Mouse (Mus musculus) kidney, embryonic 14.5 days (tissue): ENCODE data around the gene Rbm46. TPM values are rescaled to one million over a fixed set of nuclear protein-coding genes. Genes with fewer than 3 reads are reported as not detected.

Source experiments
- ATAC-seq: fragments of 200-750 bp; cut with Nextera tagmentation; 2 replicates; pipeline ENCODE4 v1.8.0; 2017; ENCODE audit warnings: moderate number of reproducible peaks, mild to moderate bottlenecking, moderate TSS enrichment, moderate library complexity; ENCODE audit not compliant: low FRiP score, low TSS enrichment
- H3K27ac ChIP-seq: fragments of 300-500 bp; sonication (generic); 2 replicates; pipeline ENCODE4 v1.5.1; 2014; ENCODE audit warnings: low read depth, mild to moderate bottlenecking, low read length, moderate library complexity, mixed read lengths
- H3K27me3 ChIP-seq: fragments of 300-500 bp; sonication (generic); 2 replicates; pipeline ENCODE4 v1.6.1; 2014; ENCODE audit warnings: mild to moderate bottlenecking, low read length; ENCODE audit not compliant: control insufficient read depth, insufficient read depth
- H3K36me3 ChIP-seq: fragments of 300-500 bp; sonication (generic); 2 replicates; pipeline ENCODE4 v1.6.1; 2014; ENCODE audit warnings: low read length, mixed read lengths; ENCODE audit not compliant: control insufficient read depth, insufficient read depth
- H3K4me1 ChIP-seq: fragments of 300-500 bp; sonication (generic); 2 replicates; pipeline ENCODE4 v1.6.1; 2014; ENCODE audit warnings: low read length, mixed read lengths; ENCODE audit not compliant: control insufficient read depth, insufficient read depth
- H3K4me2 ChIP-seq: fragments of 300-500 bp; sonication (generic); replicated peaks from 2 replicates; pipeline ENCODE4 v1.6.1; 2014; ENCODE audit warnings: low read depth, mild to moderate bottlenecking, low read length
- H3K4me3 ChIP-seq: fragments of 300-500 bp; sonication (generic); 2 replicates; pipeline ENCODE4 v1.5.1; 2014; ENCODE audit warnings: mild to moderate bottlenecking, low read length
- H3K9ac ChIP-seq: fragments of 300-500 bp; sonication (generic); 2 replicates; pipeline ENCODE4 v1.6.1; 2014; ENCODE audit warnings: low read depth, mild to moderate bottlenecking, low read length, moderate library complexity
- H3K9me3 ChIP-seq: fragments of 300-500 bp; sonication (generic); 2 replicates; pipeline ENCODE4 v1.6.1; 2016; ENCODE audit warnings: low read length; ENCODE audit not compliant: control insufficient read depth
- WGBS: fragments of 180-500 bp; shearing (Covaris S2); extraction: QIAGEN DNeasy Blood & Tissue Kit; methylation state at CpG from one replicate; pipeline ENCODE4 v1.1.7; 2014; 5-methylcytosine and 5-hydroxymethylcytosine counted together
- polyA plus RNA-seq: library from polyadenylated mRNA; unstranded; fragments of >200 nt; fragmentation: Nextera tagmentation; extraction: Ambion mirVana; gene quantifications from 2 replicates; pipeline ENCODE4 v1.2.1, GENCODE M21; 2014

Gene Rbm46
- polyA plus RNA-seq, 1 experiment from 2014 or later = 3.1 TPM

DNA sequence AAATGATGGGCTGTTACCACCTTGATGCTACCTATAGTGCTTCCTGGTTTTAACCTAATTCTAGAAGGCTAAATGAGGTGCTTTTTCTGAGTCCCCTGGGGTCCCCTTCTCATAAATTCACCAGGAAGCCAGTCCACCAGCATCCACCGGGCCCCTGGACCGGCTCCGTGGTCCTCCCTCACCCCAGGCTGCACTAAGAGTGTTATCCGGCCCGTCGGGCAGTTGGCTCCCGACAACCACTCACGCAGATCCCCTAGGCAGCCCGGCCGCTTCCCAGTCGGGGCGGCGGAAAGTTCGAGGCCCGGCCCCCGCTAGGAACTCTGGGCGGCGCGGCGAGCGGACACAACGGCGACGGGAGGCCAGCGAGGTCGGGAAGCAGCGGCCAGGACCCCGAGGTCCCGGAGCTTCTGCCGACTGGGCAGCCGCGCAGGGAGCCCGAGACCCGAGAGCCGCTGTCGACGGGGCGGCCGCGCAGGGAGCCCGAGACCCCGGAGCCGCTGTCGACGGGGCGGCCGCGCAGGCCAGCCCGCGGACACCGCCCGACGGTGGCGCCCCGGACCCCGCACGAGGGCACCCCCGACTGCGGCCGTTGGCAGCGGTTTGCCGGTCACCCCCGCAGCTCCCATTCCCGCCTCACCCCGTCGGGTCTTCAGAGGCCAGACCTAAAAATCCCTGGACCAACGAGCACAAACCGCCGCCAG is 462 bp downstream of the Rbm46 start:
- 18% methylated on average over 50 of the region's 69 CpGs for WGBS
- Histone ChIP-seq H3K36me3 (no peaks in the 10 kb centered on the region), H3K9me3 (peaks cover 3% of the 10 kb centered on the region; the same call in 1 of the 2 replicates), H3K4me1 (no peaks in the 10 kb centered on the region), H3K27me3 (peaks cover 14% of the 10 kb centered on the region), H3K4me2 (peak overlapping the region; percentile 48), H3K4me3 (peak overlapping the region; percentile 37), H3K9ac (peak overlapping the region; percentile 35; the same call in 1 of the 2 replicates), H3K27ac (no peak overlapping the region)
- peak; percentile 65 for ATAC-seq

GRCm38 (mm10) chr3:82857414-82858077 is 18.7 kb downstream of the Rbm46 start:
- Histone ChIP-seq H3K9ac (no peak overlapping the region), H3K27me3 (no peaks in the 10 kb centered on the region), H3K36me3 (no peaks in the 10 kb centered on the region), H3K4me3 (no peak overlapping the region), H3K9me3 (no peaks in the 10 kb centered on the region), H3K27ac (no peak overlapping the region), H3K4me1 (no peaks in the 10 kb centered on the region), H3K4me2 (no peak overlapping the region)
- WGBS = 21% methylated on average over 4 of the region's 4 CpGs
- ATAC-seq = no peak

DNA sequence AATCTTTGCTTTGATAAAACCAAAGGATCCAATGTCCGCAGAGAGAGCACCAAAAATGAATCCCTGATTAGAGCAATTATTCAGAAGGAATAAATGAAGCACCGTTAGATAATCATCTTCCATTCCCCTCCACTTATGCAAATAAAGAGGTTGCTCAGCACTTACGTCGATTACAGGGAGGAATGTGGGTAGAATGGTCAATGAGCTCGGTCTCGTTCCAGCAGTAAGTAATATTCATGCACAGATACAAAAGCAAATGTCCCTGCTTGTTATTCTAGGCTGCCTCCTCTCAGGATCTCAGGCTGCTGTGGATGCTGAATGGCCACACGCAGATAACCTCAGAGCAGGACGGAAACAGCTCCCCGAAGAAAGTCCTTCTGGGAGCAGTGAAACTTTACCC is 51.1 kb downstream of the Rbm46 start:
- H3K27me3 ChIP-seq = no peaks in the 10 kb centered on the region
- H3K9ac ChIP-seq = no peak overlapping the region
- ATAC-seq = no peak
- H3K4me3 ChIP-seq = no peak overlapping the region
- no peaks in the 10 kb centered on the region for H3K4me1 ChIP-seq
- no peaks in the 10 kb centered on the region for H3K36me3 ChIP-seq
- H3K4me2 ChIP-seq = no peak overlapping the region
- 89% methylated on average over 9 of the region's 9 CpGs for WGBS
- H3K9me3 ChIP-seq = no peaks in the 10 kb centered on the region
- no peak overlapping the region for H3K27ac ChIP-seq

DNA sequence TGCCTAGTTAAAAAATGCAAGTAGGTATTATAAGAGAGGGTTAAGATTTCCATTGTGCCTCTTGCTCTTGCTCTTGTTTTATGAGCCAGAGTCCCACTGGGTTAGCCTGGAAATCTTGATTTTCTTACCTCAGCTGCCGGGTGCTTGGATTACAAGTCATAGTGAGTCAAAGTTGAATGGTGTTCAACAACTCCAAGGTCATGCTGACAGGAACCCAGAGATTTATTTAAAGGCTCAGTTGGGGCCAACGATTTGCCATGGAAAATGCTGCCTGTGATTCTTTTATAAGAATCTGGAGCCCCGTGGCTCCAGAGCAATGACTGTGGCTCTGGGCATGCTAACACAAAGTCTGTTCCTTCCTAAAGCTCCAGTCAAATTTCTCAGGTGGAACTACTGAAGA is 64.4 kb downstream of the Rbm46 start:
- no peak for ATAC-seq
- Histone ChIP-seq H3K36me3 (no peaks in the 10 kb centered on the region), H3K27me3 (no peaks in the 10 kb centered on the region), H3K4me3 (no peak overlapping the region), H3K4me2 (no peak overlapping the region), H3K9ac (no peak overlapping the region), H3K9me3 (no peaks in the 10 kb centered on the region), H3K4me1 (no peaks in the 10 kb centered on the region), H3K27ac (no peak overlapping the region)
- 70% methylated on average over 3 of the region's 3 CpGs for WGBS

DNA sequence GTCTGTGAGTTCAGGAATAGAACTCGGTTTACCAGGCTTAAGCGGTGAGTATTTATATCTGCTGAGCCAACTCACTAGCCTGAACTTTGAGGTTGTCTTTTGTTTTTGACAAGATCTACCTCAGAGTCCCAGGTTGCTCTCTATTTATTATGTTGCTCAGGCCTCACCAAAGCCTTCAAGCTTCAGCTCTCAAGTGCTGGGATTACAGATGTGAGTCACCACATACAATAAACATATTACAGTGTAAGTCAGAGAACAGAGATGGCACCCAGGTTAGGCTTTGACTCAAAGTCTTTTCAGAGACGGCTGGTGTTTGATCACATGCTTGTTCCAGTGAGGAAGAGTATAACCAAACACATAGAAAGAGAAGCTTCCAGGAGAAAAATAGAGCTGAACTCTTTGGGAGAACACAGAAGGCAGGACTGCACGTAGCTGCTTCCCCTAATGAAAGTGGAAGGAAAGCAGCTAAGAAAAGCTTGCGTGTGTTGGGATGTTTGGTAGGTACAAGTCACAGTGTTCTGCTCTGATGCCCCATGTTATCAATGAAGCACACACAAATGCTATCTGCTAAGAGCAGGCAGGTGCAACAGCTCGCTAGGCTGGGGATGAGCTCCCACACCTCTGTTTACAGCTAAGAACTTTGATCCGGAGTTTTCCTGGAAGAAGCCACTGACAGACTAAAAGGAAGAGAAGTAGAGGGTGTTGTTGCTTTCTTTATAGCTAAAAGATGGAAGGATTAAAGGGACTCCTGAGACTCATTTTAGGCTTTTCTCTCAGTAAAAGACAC is 65.8 kb downstream of the Rbm46 start:
- ATAC-seq = no peak
- 84% methylated on average over 7 of the region's 7 CpGs for WGBS
- Histone ChIP-seq H3K27me3 (no peaks in the 10 kb centered on the region), H3K9me3 (no peaks in the 10 kb centered on the region), H3K36me3 (no peaks in the 10 kb centered on the region), H3K4me2 (no peak overlapping the region), H3K27ac (no peak overlapping the region), H3K4me3 (no peak overlapping the region), H3K9ac (no peak overlapping the region), H3K4me1 (no peaks in the 10 kb centered on the region)

DNA sequence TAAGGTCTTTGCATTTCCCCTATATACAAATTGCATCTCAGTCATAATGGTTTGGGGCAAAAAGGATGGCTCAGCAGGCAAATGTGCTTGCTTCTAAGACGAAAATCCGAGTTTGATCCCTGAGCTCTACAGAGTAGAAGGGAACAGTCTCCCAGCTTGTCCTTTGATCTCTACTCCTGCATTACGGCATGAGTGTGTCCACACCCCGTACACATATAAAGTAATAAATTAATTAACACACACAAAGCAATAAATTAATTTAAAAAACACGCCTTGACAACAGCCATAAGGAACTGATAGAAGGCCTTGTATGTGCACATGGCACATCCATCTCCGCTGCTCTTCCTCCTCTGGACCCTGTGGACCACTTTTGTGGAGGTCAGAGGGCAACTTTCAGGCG is 66.5 kb downstream of the Rbm46 start:
- H3K4me1 ChIP-seq = no peaks in the 10 kb centered on the region
- ATAC-seq = no peak
- no peak overlapping the region for H3K27ac ChIP-seq
- no peaks in the 10 kb centered on the region for H3K36me3 ChIP-seq
- no peak overlapping the region for H3K4me3 ChIP-seq
- H3K9ac ChIP-seq = no peak overlapping the region
- 54% methylated on average over 7 of the region's 7 CpGs for WGBS
- no peak overlapping the region for H3K4me2 ChIP-seq
- H3K27me3 ChIP-seq = no peaks in the 10 kb centered on the region
- no peaks in the 10 kb centered on the region for H3K9me3 ChIP-seq

DNA sequence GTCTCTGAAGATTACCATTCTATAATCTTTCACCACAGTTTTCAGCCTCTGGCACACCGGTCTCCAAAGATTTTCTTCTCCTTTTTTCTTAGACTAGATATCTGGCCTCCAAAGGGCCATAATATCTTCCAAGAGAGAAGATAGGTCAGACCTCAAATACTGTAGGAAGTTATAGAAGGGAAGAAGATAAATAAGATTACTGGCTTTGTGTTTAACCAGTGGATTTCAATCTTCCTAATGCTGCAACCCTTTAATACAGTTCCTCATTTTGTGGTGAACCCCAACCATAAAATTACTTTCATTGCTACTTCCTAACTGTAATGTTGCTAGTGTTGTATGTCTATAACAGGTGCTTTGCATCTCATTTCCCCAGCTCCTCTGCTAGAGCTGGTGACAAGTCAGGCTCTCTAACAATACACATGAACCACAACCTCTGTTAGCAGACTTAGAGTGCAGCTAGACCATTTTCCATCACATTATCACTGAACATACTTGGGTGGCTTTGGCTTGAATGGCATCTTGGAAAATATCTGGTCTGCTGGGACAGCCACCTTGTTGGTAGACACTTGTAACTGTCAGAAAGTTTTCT is 67.9 kb downstream of the Rbm46 start:
- no peak for ATAC-seq
- Histone ChIP-seq H3K36me3 (no peaks in the 10 kb centered on the region), H3K4me3 (no peak overlapping the region), H3K4me1 (no peaks in the 10 kb centered on the region), H3K27me3 (no peaks in the 10 kb centered on the region), H3K9me3 (no peaks in the 10 kb centered on the region), H3K27ac (no peak overlapping the region), H3K9ac (no peak overlapping the region), H3K4me2 (no peak overlapping the region)
- 90% methylated on average over 1 of the region's 1 CpGs for WGBS

DNA sequence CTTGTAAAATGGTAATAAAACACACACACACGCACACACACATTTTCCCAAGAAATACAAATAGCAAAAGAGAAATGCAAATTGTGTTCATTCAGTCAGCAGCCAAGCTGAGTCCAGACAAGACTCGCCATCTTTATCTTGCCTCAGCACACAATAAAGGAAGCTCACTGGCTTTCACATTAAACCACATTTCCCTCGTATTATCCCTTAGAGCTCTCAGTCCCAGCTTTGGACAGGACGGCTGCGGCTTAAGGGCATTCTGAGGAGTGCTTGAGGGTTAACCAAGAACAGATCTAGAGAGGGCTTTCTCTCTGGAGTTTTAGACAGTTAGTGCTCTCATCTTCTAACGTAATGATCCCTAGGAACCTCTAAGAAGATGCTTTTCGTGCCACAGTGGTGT is 71.0 kb downstream of the Rbm46 start:
- no peak for ATAC-seq
- H3K4me2 ChIP-seq = no peak overlapping the region
- H3K4me1 ChIP-seq = no peaks in the 10 kb centered on the region
- H3K36me3 ChIP-seq = no peaks in the 10 kb centered on the region
- H3K27ac ChIP-seq = no peak overlapping the region
- H3K4me3 ChIP-seq = no peak overlapping the region
- H3K27me3 ChIP-seq = no peaks in the 10 kb centered on the region
- H3K9me3 ChIP-seq = no peaks in the 10 kb centered on the region
- 87% methylated on average over 7 of the region's 7 CpGs for WGBS
- H3K9ac ChIP-seq = no peak overlapping the region
